Mouse (Mus musculus): ENCODE results near the gene Bckdk. TPM values are rescaled to one million over a fixed set of nuclear protein-coding genes. Genes with fewer than 3 reads are reported as not detected.

Bckdk gene
- total and polyA plus RNA-seq, 3 experiments: 32.6 to 126 TPM; not detected in 1

DNA sequence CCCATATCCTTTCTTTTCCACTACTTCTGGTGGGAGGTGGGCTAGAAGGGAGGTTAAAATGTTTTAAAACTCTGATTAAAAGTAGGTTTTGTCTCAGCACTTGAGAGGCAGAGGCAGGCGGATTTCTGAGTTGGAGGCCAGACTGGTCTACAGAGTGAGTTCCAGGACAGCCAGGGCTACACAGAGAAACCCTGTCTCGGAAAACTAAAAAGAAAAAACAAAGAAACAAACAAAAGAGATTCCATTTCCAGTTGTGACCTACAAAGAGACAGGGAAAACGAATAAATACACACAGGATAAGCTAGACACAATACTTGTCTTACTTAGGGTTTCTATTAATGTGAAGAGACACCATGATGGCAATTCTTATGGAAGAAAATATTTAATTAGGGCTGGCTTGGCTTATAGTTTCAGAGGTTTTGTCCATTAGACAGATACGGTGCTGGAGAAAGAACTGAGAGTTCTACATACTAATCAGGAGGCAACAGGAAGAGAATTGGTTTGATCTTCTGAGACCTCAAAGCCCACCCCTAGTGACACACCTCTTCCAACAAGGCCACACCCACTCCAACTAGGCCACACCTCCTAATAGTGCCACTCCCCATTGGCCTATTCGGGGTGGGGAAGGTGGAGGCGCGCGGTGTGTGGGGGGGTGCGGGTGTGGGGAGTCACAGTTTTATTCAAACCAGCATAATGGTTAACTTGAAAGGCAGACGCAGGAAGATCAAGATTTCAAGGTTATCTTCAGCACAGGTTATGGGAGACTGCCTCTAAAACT, 5.5 kb upstream of the Bckdk start:
- DNase-seq (ENCODE audit: low read depth, low spot score): peak; percentile 83
- Histone ChIP-seq H3K79me2 (ENCODE audit: control insufficient read depth, insufficient read depth, low read length, poor library complexity) (no peaks in the 10 kb centered on the region), H3K4me1 (ENCODE audit: control insufficient read depth in 1 of 2, insufficient read depth in 2 of 2, low read length in 2 of 2) (peaks cover 23 to 44% of the 10 kb centered on the region in 2 experiments), H3K9me3 (replicated peaks; ENCODE audit: insufficient read depth, low read length) (no peaks in the 10 kb centered on the region), H3K4me3 (ENCODE audit: control insufficient read depth in 1 of 2, insufficient read depth in 1 of 2, low read depth in 2 of 2, low read length in 2 of 2) (peak overlapping the region; percentile 29 to 66), H3K36me3 (ENCODE audit: control insufficient read depth in 1 of 2, insufficient read depth in 2 of 2, low read length in 2 of 2) (peaks cover 0 to 27% of the 10 kb centered on the region in 2 experiments; a peak in 2 of 4 replicates), H3K27ac (ENCODE audit: control insufficient read depth, low read depth, low read length) (0 out of 2 replicates have a peak overlapping the region, but pooled peaks have one; percentile 58), H3K27me3 (ENCODE audit: control insufficient read depth in 1 of 2, insufficient read depth in 2 of 2, low read length in 2 of 2) (no peaks in the 10 kb centered on the region), H3K9ac (ENCODE audit: control insufficient read depth, low read depth, low read length, poor library complexity, severe bottlenecking) (peak overlapping the region; percentile 27)
- 0 out of 2 replicates have a peak, but pooled peaks have one; percentile 26 for TF ChIP-seq MAZ (IDR thresholded peaks at IDR 0.05; ENCODE audit: low read depth, low read length)
- TF ChIP-seq TBP (IDR thresholded peaks at IDR 0.05; ENCODE audit: low read depth, low read length): peak; percentile 76
- TF ChIP-seq ZMIZ1 (IDR thresholded peaks at IDR 0.05; ENCODE audit: low read depth, low read length): peak; percentile 98
- no peak for TF ChIP-seq GATA1 (IDR thresholded peaks at IDR 0.05; ENCODE audit: low read depth, low read length)
- no peak for TF ChIP-seq GABPA (IDR thresholded peaks at IDR 0.05; ENCODE audit: low read depth, low read length)
- no peak for TF ChIP-seq MEF2A (IDR thresholded peaks at IDR 0.05; ENCODE audit: extremely low read depth, insufficient replicate concordance, low read depth, low read length, poor library complexity, severe bottlenecking)
- peak; percentile 16; the same call in 1 of the 2 replicates for TF ChIP-seq HCFC1 (IDR thresholded peaks at IDR 0.05; ENCODE audit: low read depth, low read length)
- TF ChIP-seq SMC3 (IDR thresholded peaks at IDR 0.05; ENCODE audit: low read depth, low read length): no peak
- no peak for TF ChIP-seq JUND (IDR thresholded peaks at IDR 0.05; ENCODE audit: low read depth, low read length)
- TF ChIP-seq KAT2A (conservative IDR thresholded peaks at IDR 0.05; ENCODE audit: low read depth, low read length): no peak
- TF ChIP-seq RAD21 (IDR thresholded peaks at IDR 0.05; ENCODE audit: low read depth, low read length): no peak
- TF ChIP-seq POLR2AphosphoS5 (IDR thresholded peaks at IDR 0.05; ENCODE audit: borderline replicate concordance, low read depth, low read length): no peak
- TF ChIP-seq POLR2AphosphoS2 (IDR thresholded peaks at IDR 0.05; ENCODE audit: low read length): no peak
- no peak for TF ChIP-seq TCF12 (IDR thresholded peaks at IDR 0.05; ENCODE audit: low read depth, low read length)
- TF ChIP-seq POLR2A (IDR thresholded peaks at IDR 0.05; ENCODE audit: control insufficient read depth in 1 of 2, insufficient read depth in 1 of 2, low read depth in 1 of 2, low read length in 2 of 2, poor library complexity in 1 of 2): peak in 1 of 2 experiments; percentile 34; a peak in 1 of 4 replicates
- no peak for TF ChIP-seq ZKSCAN1 (IDR thresholded peaks at IDR 0.05; ENCODE audit: low read depth, low read length)

GRCm38 (mm10) chr7:127899997-127900396, 3.9 kb upstream of the Bckdk start:
- H3K27me3 ChIP-seq (ENCODE audit: control insufficient read depth in 1 of 2, insufficient read depth in 2 of 2, low read length in 2 of 2): no peaks in the 10 kb centered on the region
- peaks cover 0 to 27% of the 10 kb centered on the region in 2 experiments; a peak in 2 of 4 replicates for H3K36me3 ChIP-seq (ENCODE audit: control insufficient read depth in 1 of 2, insufficient read depth in 2 of 2, low read length in 2 of 2)
- H3K79me2 ChIP-seq (ENCODE audit: control insufficient read depth, insufficient read depth, low read length, poor library complexity): peaks cover 3% of the 10 kb centered on the region; the same call in 1 of the 2 replicates
- no peaks in the 10 kb centered on the region for H3K9me3 ChIP-seq (replicated peaks; ENCODE audit: insufficient read depth, low read length)
- H3K4me1 ChIP-seq (ENCODE audit: control insufficient read depth in 1 of 2, insufficient read depth in 2 of 2, low read length in 2 of 2): peaks cover 23 to 46% of the 10 kb centered on the region in 2 experiments
- peak overlapping the region; percentile 28 for H3K27ac ChIP-seq (ENCODE audit: control insufficient read depth, low read depth, low read length)
- DNase-seq (ENCODE audit: low read depth, low spot score): peak; percentile 53
- peak overlapping the region; percentile 2 for H3K9ac ChIP-seq (ENCODE audit: control insufficient read depth, low read depth, low read length, poor library complexity, severe bottlenecking)
- peak overlapping the region in 1 of 2 experiments; percentile 28; a peak in 2 of 4 replicates for H3K4me3 ChIP-seq (ENCODE audit: control insufficient read depth in 1 of 2, insufficient read depth in 1 of 2, low read depth in 2 of 2, low read length in 2 of 2)
- TF ChIP-seq RAD21 (IDR thresholded peaks at IDR 0.05; ENCODE audit: low read depth, low read length) (no peak), NRF1 (IDR thresholded peaks at IDR 0.05; ENCODE audit: insufficient read depth, low read depth, low read length, poor library complexity, severe bottlenecking) (no peak), ELF1 (IDR thresholded peaks at IDR 0.05; ENCODE audit: low read depth, low read length) (no peak), USF1 (IDR thresholded peaks at IDR 0.05; ENCODE audit: low read depth, low read length) (0 out of 2 replicates have a peak, but pooled peaks have one; percentile 13), POLR2AphosphoS2 (IDR thresholded peaks at IDR 0.05; ENCODE audit: low read length) (no peak), SMC3 (IDR thresholded peaks at IDR 0.05; ENCODE audit: low read depth, low read length) (no peak), ETS1 (IDR thresholded peaks at IDR 0.05; ENCODE audit: low read depth, low read length) (peak; percentile 51), CHD1 (IDR thresholded peaks at IDR 0.05; ENCODE audit: low read depth, low read length) (no peak), TAL1 (IDR thresholded peaks at IDR 0.05; ENCODE audit: low read length) (peak; percentile 37; the same call in 1 of the 2 replicates), KAT2A (conservative IDR thresholded peaks at IDR 0.05; ENCODE audit: low read depth, low read length) (no peak), E2F4 (IDR thresholded peaks at IDR 0.05; ENCODE audit: borderline replicate concordance, low read depth, low read length) (no peak), TBP (IDR thresholded peaks at IDR 0.05; ENCODE audit: low read depth, low read length) (no peak), HCFC1 (IDR thresholded peaks at IDR 0.05; ENCODE audit: low read depth, low read length) (no peak), TCF12 (IDR thresholded peaks at IDR 0.05; ENCODE audit: low read depth, low read length) (peak; percentile 47; the same call in 1 of the 2 replicates), UBTF (IDR thresholded peaks at IDR 0.05; ENCODE audit: borderline replicate concordance, insufficient read depth, low read depth, low read length) (no peak), ZMIZ1 (IDR thresholded peaks at IDR 0.05; ENCODE audit: low read depth, low read length) (no peak), JUND (IDR thresholded peaks at IDR 0.05; ENCODE audit: low read depth, low read length) (no peak), MAZ (IDR thresholded peaks at IDR 0.05; ENCODE audit: low read depth, low read length) (no peak), MYB (IDR thresholded peaks at IDR 0.05; ENCODE audit: low read depth, low read length) (no peak), MYC (IDR thresholded peaks at IDR 0.05; ENCODE audit: low read depth, low read length) (no peak), CTCF (IDR thresholded peaks at IDR 0.05 in 2 of 3, conservative IDR thresholded peaks at IDR 0.05 in 1 of 3; ENCODE audit: control insufficient read depth in 1 of 3, insufficient read depth in 1 of 3, low read depth in 2 of 3, low read length in 3 of 3, poor library complexity in 1 of 3, severe bottlenecking in 1 of 3) (no peak)
